Comparison of ENCODE assay signal across 8 mouse cellular contexts in the genomic region with DNA sequence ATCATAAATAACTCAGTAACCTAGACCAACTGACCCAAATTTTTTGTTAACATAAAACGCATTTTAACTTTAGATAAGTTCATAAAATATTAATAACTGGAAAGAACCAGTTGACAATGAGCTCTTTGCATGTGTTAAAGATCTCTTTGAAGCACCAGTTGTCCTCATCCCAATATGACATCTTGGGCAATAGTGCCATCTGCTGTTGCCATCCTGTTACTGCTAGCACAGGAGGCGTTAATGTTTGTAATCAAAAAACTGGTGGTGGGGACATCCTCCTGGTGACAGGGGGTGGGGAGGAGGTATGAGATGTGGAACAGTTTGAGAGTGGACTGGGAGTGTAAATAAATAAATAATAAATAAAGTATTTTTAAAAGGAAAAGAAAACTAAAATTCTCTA. TPM values are rescaled to one million over a fixed set of nuclear protein-coding genes. Genes with fewer than 3 reads are reported as not detected.
DNase-seq lines count a peak whose midpoint lies in the region; ATAC-seq and TF ChIP-seq lines count a peak whose summit lies in the region.

No protein-coding gene starts in this region.

- H3K4me1 ChIP-seq in kidney, embryonic 15.5 days = no peaks in the 10 kb centered on the region
- no peaks in the 10 kb centered on the region for H3K4me1 ChIP-seq in midbrain, postnatal 0 days (ENCODE audit: insufficient read depth, low read length)

- H3K27me3 ChIP-seq in kidney, embryonic 15.5 days = no peaks in the 10 kb centered on the region
- H3K27me3 ChIP-seq in midbrain, postnatal 0 days (ENCODE audit: insufficient read depth, low read length) = no peaks in the 10 kb centered on the region

- H3K27ac ChIP-seq in kidney, embryonic 15.5 days = no peak overlapping the region
- no peak overlapping the region for H3K27ac ChIP-seq in midbrain, postnatal 0 days (ENCODE audit: low read depth, low read length)

- H3K9ac ChIP-seq in kidney, embryonic 15.5 days = no peak overlapping the region
- H3K9ac ChIP-seq in midbrain, postnatal 0 days (replicated peaks; ENCODE audit: low read length, poor library complexity, severe bottlenecking) = no peak overlapping the region

- H3K4me3 ChIP-seq in kidney, embryonic 15.5 days (replicated peaks) = no peak overlapping the region
- no peak overlapping the region for H3K4me3 ChIP-seq in midbrain, postnatal 0 days (ENCODE audit: low read depth, low read length)

- no peaks in the 10 kb centered on the region for H3K36me3 ChIP-seq in kidney, embryonic 15.5 days
- no peaks in the 10 kb centered on the region for H3K36me3 ChIP-seq in midbrain, postnatal 0 days (ENCODE audit: insufficient read depth, low read length)

- WGBS in kidney, embryonic 15.5 days = 4% methylated on average over 2 of the region's 2 CpGs
- WGBS in midbrain, postnatal 0 days = 14% methylated on average over 2 of the region's 2 CpGs

- no peak; the same call in 1 of the 2 replicates for ATAC-seq in kidney, embryonic 15.5 days (replicated peaks; ENCODE audit: low FRiP score)
- peak; percentile 63; the same call in 1 of the 2 replicates for ATAC-seq in midbrain, postnatal 0 days (ENCODE audit: low FRiP score)

- no peaks in the 10 kb centered on the region for H3K9me3 ChIP-seq in kidney, embryonic 15.5 days (replicated peaks)
- H3K9me3 ChIP-seq in midbrain, postnatal 0 days (ENCODE audit: low read length) = no peaks in the 10 kb centered on the region

- H3K4me2 ChIP-seq in kidney, embryonic 15.5 days = no peak overlapping the region
- H3K4me2 ChIP-seq in midbrain, postnatal 0 days (ENCODE audit: low read depth, low read length, poor library complexity, severe bottlenecking) = no peak overlapping the region

- DNase-seq in kidney, adult 9 months = peak; percentile 57
- peak; percentile 77 for DNase-seq in NIH3T3 (ENCODE audit: low read depth)
- peak; percentile 43 to 71 for DNase-seq in cerebellum, postnatal 4 days (ENCODE audit: low spot score in 2 of 2)
- DNase-seq in heart, postnatal 4 days = peak; percentile 73
- peak; percentile 64 to 70 for DNase-seq in left cerebral cortex, adult 18-20 months (ENCODE audit: low spot score in 2 of 2)
- peak; percentile 77 for DNase-seq in midbrain, postnatal 0 days (ENCODE audit: low spot score)
- DNase-seq in thymus, postnatal 10 days (ENCODE audit: low spot score in 2 of 2) = peak; percentile 23 to 48

- TF ChIP-seq CTCF in midbrain, postnatal 0 days (IDR thresholded peaks at IDR 0.05) = peak; percentile 94

RNA-seq across cellular contexts. Expression of gene Mlf1, which starts 29.3 kb away (rescaled TPM):
- polyA plus RNA-seq in kidney, embryonic 15.5 days (2015; fragmentation: Nextera tagmentation; extraction: Ambion mirVana) = 11.2 and 14.6 TPM in 2 replicates
- 100 to 1,000 TPM; 390 to 439 TPM for total RNA-seq in heart, postnatal 4 days (2021)
- 1 to 10 TPM in 1 of 2 experiments, under 1 TPM in 1; 0.88 to 1.0 TPM for total RNA-seq in left cerebral cortex, adult 18-20 months (2021)
- 6.2 and 17.5 TPM in 2 replicates for total RNA-seq in midbrain, postnatal 0 days (2014; rRNA removed)
- 26.0 and 28.8 TPM in 2 replicates for polyA plus RNA-seq in midbrain, postnatal 0 days (2015; fragmentation: Nextera tagmentation; extraction: Ambion mirVana)

RNA-seq across cellular contexts. Expression of gene Gm17402, which starts 30.4 kb away (rescaled TPM):
- polyA plus RNA-seq in kidney, embryonic 15.5 days (2015; fragmentation: Nextera tagmentation; extraction: Ambion mirVana) = not detected in 2 replicates
- total RNA-seq in heart, postnatal 4 days (2021) = not detected
- not detected for total RNA-seq in left cerebral cortex, adult 18-20 months (2021)
- total RNA-seq in midbrain, postnatal 0 days (2014; rRNA removed) = not detected in 2 replicates
- polyA plus RNA-seq in midbrain, postnatal 0 days (2015; fragmentation: Nextera tagmentation; extraction: Ambion mirVana) = not detected in 2 replicates

Comparison
In these comparisons a context has a peak if more than half of its experiments do, and no peak if none do; other contexts are left out.
1. RNA of gene Mlf1, which starts 29.3 kb away (total RNA-seq): 390 to 439 TPM in heart, postnatal 4 days; 6.2 to 17.5 TPM in midbrain, postnatal 0 days and 0.88 to 1.0 TPM in left cerebral cortex, adult 18-20 months; every median in the first group is over 10 times any median in the second.
2. Peak in every context shown above with its lines, with median percentiles within 50 percentile points of each other: DNase-seq.